Mouse (Mus musculus): ENCODE results near the gene Map3k19. TPM values are rescaled to one million over a fixed set of nuclear protein-coding genes. Genes with fewer than 3 reads are reported as not detected.
A peak's percentile ranks its signal among the peaks of the same experiment; 100 is the strongest.

Map3k19 gene
- polyA plus RNA-seq, 1 experiment from 2014 or later, result not detected

DNA sequence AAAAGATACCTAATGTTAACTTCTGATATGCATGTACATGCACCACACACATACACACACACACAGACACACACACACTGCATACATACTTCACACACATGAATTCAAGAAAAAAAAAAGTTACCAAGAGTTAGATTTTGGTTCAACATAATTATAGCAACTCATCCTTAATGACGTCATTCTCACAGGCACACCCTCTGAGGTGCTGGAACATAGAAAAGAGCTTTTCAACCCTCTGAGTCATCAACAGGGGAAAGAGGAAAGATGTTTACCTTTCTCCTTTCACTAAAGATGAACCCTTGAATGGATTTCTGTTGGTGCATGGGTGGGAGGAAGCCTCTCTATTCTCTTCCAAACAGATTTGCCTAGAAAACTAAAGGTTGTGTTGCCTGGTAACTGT, 16.2 kb downstream of the Map3k19 start:
- 61% methylated on average over 1 of the region's 1 CpGs for WGBS
- Histone ChIP-seq H3K36me3 (no peaks in the 10 kb centered on the region), H3K9me3 (no peaks in the 10 kb centered on the region), H3K9ac (no peak overlapping the region), H3K27me3 (replicated peaks) (no peaks in the 10 kb centered on the region), H3K4me1 (replicated peaks) (no peaks in the 10 kb centered on the region), H3K4me3 (replicated peaks) (no peak overlapping the region), H3K4me2 (replicated peaks) (no peak overlapping the region), H3K27ac (no peak overlapping the region)
- no peak for ATAC-seq

DNA sequence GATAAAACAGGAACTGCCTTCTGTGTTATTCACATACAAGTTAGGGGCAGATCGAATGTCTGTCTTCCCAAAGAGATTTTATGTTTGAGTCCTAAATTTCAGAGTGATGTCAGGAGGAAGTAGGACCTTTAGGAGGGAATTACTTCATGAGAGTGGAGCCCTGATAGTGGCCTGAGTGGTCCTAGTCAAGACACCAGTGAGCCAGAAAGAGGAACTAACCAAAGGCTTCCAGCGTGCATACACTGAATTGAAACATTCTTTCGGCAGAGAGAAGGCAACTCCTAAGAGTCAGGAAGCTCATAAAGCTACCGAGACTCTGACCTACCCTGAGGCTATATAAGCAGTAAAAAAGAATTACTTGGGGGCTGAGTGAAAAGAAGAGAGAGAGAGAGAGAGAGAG, 18.2 kb downstream of the Map3k19 start:
- no peaks in the 10 kb centered on the region for H3K36me3 ChIP-seq
- H3K27ac ChIP-seq, result no peak overlapping the region
- no peaks in the 10 kb centered on the region for H3K9me3 ChIP-seq
- no peak overlapping the region for H3K9ac ChIP-seq
- H3K4me3 ChIP-seq (replicated peaks), result no peak overlapping the region
- H3K4me1 ChIP-seq (replicated peaks), result no peaks in the 10 kb centered on the region
- ATAC-seq, result no peak
- no peaks in the 10 kb centered on the region for H3K27me3 ChIP-seq (replicated peaks)
- 61% methylated on average over 4 of the region's 4 CpGs for WGBS
- H3K4me2 ChIP-seq (replicated peaks), result no peak overlapping the region

DNA sequence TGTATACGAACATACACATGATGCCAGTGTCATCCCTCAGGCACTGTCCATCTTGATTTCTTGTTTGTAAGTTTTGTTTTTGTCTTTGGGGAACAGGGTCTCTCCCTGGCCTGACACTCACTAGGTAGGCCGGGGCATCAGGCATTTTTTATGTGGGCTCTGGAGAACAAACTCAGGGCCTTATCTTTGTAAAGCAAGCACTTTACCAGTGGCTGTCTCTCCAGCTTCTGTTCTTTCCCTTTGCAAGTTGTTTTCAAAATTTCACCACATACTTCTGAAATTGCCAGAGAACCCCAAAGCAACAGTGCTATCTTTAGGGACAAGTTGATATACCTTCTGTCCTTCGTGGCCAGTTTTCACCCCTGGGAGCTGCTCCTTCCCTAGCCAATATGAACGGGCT, 20.6 kb downstream of the Map3k19 start:
- Histone ChIP-seq H3K9ac (no peak overlapping the region), H3K36me3 (no peaks in the 10 kb centered on the region), H3K4me1 (replicated peaks) (no peaks in the 10 kb centered on the region), H3K4me3 (replicated peaks) (no peak overlapping the region), H3K9me3 (no peaks in the 10 kb centered on the region), H3K27ac (no peak overlapping the region), H3K27me3 (replicated peaks) (no peaks in the 10 kb centered on the region), H3K4me2 (replicated peaks) (no peak overlapping the region)
- WGBS, result 53% methylated on average over 4 of the region's 4 CpGs
- ATAC-seq, result no peak

- H3K4me3 ChIP-seq (replicated peaks), result no peak overlapping the region
- no peaks in the 10 kb centered on the region for H3K9me3 ChIP-seq
- no peak overlapping the region for H3K9ac ChIP-seq
- WGBS, result 46% methylated on average over 2 of the region's 2 CpGs
- H3K27ac ChIP-seq, result no peak overlapping the region
- no peaks in the 10 kb centered on the region for H3K4me1 ChIP-seq (replicated peaks)
- no peaks in the 10 kb centered on the region for H3K36me3 ChIP-seq
- no peak for ATAC-seq
- H3K27me3 ChIP-seq (replicated peaks), result no peaks in the 10 kb centered on the region
- H3K4me2 ChIP-seq (replicated peaks), result no peak overlapping the region
Observed at GRCm38 (mm10) chr1:127833714-127834113, 21.1 kb downstream of the Map3k19 start.

- H3K4me3 ChIP-seq (replicated peaks), result no peak overlapping the region
- WGBS, result 82% methylated on average over 13 of the region's 13 CpGs
- ATAC-seq, result no peak
Observed at GRCm38 (mm10) chr1:127830215-127830921, 24.5 kb downstream of the Map3k19 start.

GRCm38 (mm10) chr1:127827325-127827724, 27.5 kb downstream of the Map3k19 start:
- Histone ChIP-seq H3K4me1 (replicated peaks) (no peaks in the 10 kb centered on the region), H3K27ac (no peak overlapping the region), H3K27me3 (replicated peaks) (no peaks in the 10 kb centered on the region), H3K36me3 (no peaks in the 10 kb centered on the region), H3K9ac (no peak overlapping the region), H3K4me3 (replicated peaks) (no peak overlapping the region), H3K4me2 (replicated peaks) (no peak overlapping the region), H3K9me3 (no peaks in the 10 kb centered on the region)
- WGBS, result 14% methylated on average over 2 of the region's 2 CpGs
- peak; percentile 58; the same call in 1 of the 2 replicates for ATAC-seq

More at GRCm38 (mm10) chr1:127830215-127830921, 24.5 kb downstream of the Map3k19 start:
- no peaks in the 10 kb centered on the region for H3K4me1 ChIP-seq (replicated peaks)
- no peaks in the 10 kb centered on the region for H3K36me3 ChIP-seq
- no peak overlapping the region for H3K9ac ChIP-seq
- no peak overlapping the region for H3K27ac ChIP-seq
- no peaks in the 10 kb centered on the region for H3K9me3 ChIP-seq
- no peaks in the 10 kb centered on the region for H3K27me3 ChIP-seq (replicated peaks)
- no peak overlapping the region for H3K4me2 ChIP-seq (replicated peaks)

- Histone ChIP-seq H3K4me3 (replicated peaks) (no peak overlapping the region), H3K27me3 (replicated peaks) (no peaks in the 10 kb centered on the region), H3K4me2 (replicated peaks) (no peak overlapping the region), H3K4me1 (replicated peaks) (no peaks in the 10 kb centered on the region), H3K27ac (no peak overlapping the region), H3K9me3 (no peaks in the 10 kb centered on the region), H3K36me3 (no peaks in the 10 kb centered on the region), H3K9ac (no peak overlapping the region)
- 83% methylated on average over 6 of the region's 6 CpGs for WGBS
- ATAC-seq, result no peak
Observed at GRCm38 (mm10) chr1:127816381-127816780, 38.5 kb downstream of the Map3k19 start.

GRCm38 (mm10) chr1:127812929-127813328, 41.9 kb downstream of the Map3k19 start:
- 61% methylated on average over 7 of the region's 7 CpGs for WGBS
- Histone ChIP-seq H3K4me3 (replicated peaks) (no peak overlapping the region), H3K4me2 (replicated peaks) (no peak overlapping the region), H3K4me1 (replicated peaks) (no peaks in the 10 kb centered on the region), H3K9ac (no peak overlapping the region), H3K9me3 (no peaks in the 10 kb centered on the region), H3K27ac (no peak overlapping the region), H3K27me3 (replicated peaks) (no peaks in the 10 kb centered on the region), H3K36me3 (no peaks in the 10 kb centered on the region)
- ATAC-seq, result no peak

GRCm38 (mm10) chr1:127808671-127809070, 46.2 kb downstream of the Map3k19 start:
- H3K9me3 ChIP-seq, result no peaks in the 10 kb centered on the region
- H3K4me1 ChIP-seq (replicated peaks), result no peaks in the 10 kb centered on the region
- H3K4me3 ChIP-seq (replicated peaks), result no peak overlapping the region
- peaks cover 4% of the 10 kb centered on the region; the same call in 1 of the 2 replicates for H3K36me3 ChIP-seq
- 95% methylated on average over 7 of the region's 7 CpGs for WGBS
- no peak overlapping the region for H3K4me2 ChIP-seq (replicated peaks)
- no peak overlapping the region for H3K9ac ChIP-seq
- H3K27me3 ChIP-seq (replicated peaks), result no peaks in the 10 kb centered on the region
- ATAC-seq, result no peak
- no peak overlapping the region for H3K27ac ChIP-seq

DNA sequence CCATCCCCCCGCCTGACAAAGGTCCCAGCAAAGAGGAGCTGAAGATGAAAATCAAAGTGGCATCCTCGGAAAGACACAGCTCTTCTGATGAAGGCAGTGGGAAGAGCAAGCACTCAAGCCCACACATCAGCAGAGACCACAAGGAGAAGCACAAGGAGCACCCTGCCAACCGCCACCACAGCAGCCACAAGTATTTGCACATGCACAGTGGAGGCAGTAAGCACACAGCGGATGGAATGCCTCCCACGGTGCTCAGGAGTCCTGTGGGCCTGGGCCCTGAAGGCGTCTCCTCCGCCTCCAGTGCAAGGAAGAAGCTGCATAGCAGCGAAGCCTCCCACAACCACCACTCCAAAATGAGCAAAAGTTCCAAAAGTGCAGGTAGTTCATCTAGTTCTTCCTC, 51.9 kb downstream of the Map3k19 start:
- H3K9me3 ChIP-seq, result no peaks in the 10 kb centered on the region
- ATAC-seq, result no peak
- no peak overlapping the region for H3K4me3 ChIP-seq (replicated peaks)
- no peaks in the 10 kb centered on the region for H3K27me3 ChIP-seq (replicated peaks)
- H3K27ac ChIP-seq, result no peak overlapping the region
- H3K9ac ChIP-seq, result no peak overlapping the region
- no peak overlapping the region for H3K4me2 ChIP-seq (replicated peaks)
- H3K36me3 ChIP-seq, result peaks cover 23% of the 10 kb centered on the region
- H3K4me1 ChIP-seq (replicated peaks), result no peaks in the 10 kb centered on the region
- 89% methylated on average over 8 of the region's 8 CpGs for WGBS

- Histone ChIP-seq H3K4me2 (replicated peaks) (no peak overlapping the region), H3K27ac (no peak overlapping the region), H3K36me3 (peaks cover 3% of the 10 kb centered on the region; the same call in 1 of the 2 replicates), H3K4me1 (replicated peaks) (no peaks in the 10 kb centered on the region), H3K9ac (no peak overlapping the region), H3K4me3 (replicated peaks) (no peak overlapping the region), H3K9me3 (no peaks in the 10 kb centered on the region), H3K27me3 (replicated peaks) (no peaks in the 10 kb centered on the region)
- no peak for ATAC-seq
- WGBS, result 90% methylated on average over 1 of the region's 1 CpGs
Observed at GRCm38 (mm10) chr1:127796752-127797151, 58.1 kb downstream of the Map3k19 start.

- ATAC-seq, result no peak
- no peak overlapping the region for H3K4me2 ChIP-seq (replicated peaks)
- H3K4me3 ChIP-seq (replicated peaks), result no peak overlapping the region
- H3K9ac ChIP-seq, result no peak overlapping the region
- no peaks in the 10 kb centered on the region for H3K9me3 ChIP-seq
- H3K27me3 ChIP-seq (replicated peaks), result no peaks in the 10 kb centered on the region
- H3K27ac ChIP-seq, result no peak overlapping the region
- no peaks in the 10 kb centered on the region for H3K4me1 ChIP-seq (replicated peaks)
- 78% methylated on average over 4 of the region's 4 CpGs for WGBS
- H3K36me3 ChIP-seq, result peaks cover 3% of the 10 kb centered on the region; the same call in 1 of the 2 replicates
Observed at GRCm38 (mm10) chr1:127796341-127796740, 58.5 kb downstream of the Map3k19 start.

DNA sequence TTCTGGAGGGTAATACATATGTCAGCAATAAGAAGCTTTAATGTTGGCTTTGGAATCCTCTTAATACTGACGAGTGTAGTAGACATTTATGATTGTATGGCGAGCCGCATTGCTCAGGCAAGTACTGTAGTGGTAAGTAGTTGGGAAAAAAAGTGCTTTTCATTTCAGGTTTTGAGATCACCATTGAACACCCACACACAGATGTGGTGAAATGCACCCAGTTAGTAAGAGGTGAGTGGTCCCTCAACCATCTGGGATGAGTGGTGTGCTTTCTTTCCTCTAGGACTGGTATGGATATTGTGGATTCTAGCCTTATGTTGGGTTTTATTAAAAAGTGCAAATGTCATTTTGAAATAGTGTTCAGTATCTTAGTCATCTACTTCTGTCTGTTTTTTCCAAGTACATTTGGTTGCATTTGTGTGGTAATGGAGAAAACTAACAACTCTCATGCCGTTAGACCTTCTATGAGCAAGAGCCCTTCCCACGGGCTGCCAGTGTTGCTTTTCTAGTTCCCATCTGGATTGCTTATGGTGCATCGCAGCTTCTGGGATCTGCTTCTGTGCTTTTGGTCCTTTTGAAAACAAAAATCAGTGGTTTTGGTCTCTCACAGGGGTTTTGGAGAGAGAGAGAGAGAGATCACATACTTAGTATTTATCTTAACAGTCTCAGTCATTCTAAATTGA, 59.6 kb downstream of the Map3k19 start:
- Histone ChIP-seq H3K27ac (no peak overlapping the region), H3K9ac (no peak overlapping the region), H3K4me2 (replicated peaks) (no peak overlapping the region), H3K9me3 (no peaks in the 10 kb centered on the region), H3K4me3 (replicated peaks) (no peak overlapping the region), H3K36me3 (peaks cover 3% of the 10 kb centered on the region; the same call in 1 of the 2 replicates), H3K27me3 (replicated peaks) (no peaks in the 10 kb centered on the region), H3K4me1 (replicated peaks) (no peaks in the 10 kb centered on the region)
- 93% methylated on average over 6 of the region's 6 CpGs for WGBS
- no peak for ATAC-seq
